Mouse (Mus musculus) intestine, embryonic 14.5 days (tissue): ENCODE measurements at regions not wholly inside any gene's neighbourhood (a gene's known extent, or its start where the extent isn't known, plus 50 kb on each side); places are given as distances from the start of the nearest gene placed in this dataset.
A peak's percentile ranks its signal among the peaks of the same experiment; 100 is the strongest.

Experiments used
- ATAC-seq: fragments of 200-750 bp; cut with Nextera tagmentation; replicated peaks from 2 replicates; pipeline ENCODE4 v1.8.0; 2017; ENCODE audit warnings: low read depth, moderate number of reproducible peaks, moderate TSS enrichment, moderate library complexity; ENCODE audit not compliant: low FRiP score, low TSS enrichment
- DNase-seq: peaks from one replicate; pipeline ENCODE4 v3.0.0-alpha.2; 2018; ENCODE audit warnings: low spot score
- H3K27ac ChIP-seq: fragments of 300-500 bp; sonication (generic); 2 replicates; pipeline ENCODE4 v1.5.1; 2014; ENCODE audit warnings: low read depth, mild to moderate bottlenecking, control low read depth
- H3K27me3 ChIP-seq: fragments of 300-500 bp; sonication (generic); replicated peaks from 2 replicates; pipeline ENCODE4 v1.6.1; 2014; ENCODE audit warnings: low read length, control low read depth; ENCODE audit not compliant: control insufficient read depth, insufficient read depth
- H3K36me3 ChIP-seq: fragments of 300-500 bp; sonication (generic); 2 replicates; pipeline ENCODE4 v1.6.1; 2014; ENCODE audit warnings: low read length, control low read depth; ENCODE audit not compliant: control insufficient read depth, insufficient read depth
- H3K4me1 ChIP-seq: fragments of 300-500 bp; sonication (generic); replicated peaks from 2 replicates; pipeline ENCODE4 v1.6.1; 2014; ENCODE audit warnings: low read length, control low read depth, mixed read lengths; ENCODE audit not compliant: control insufficient read depth, insufficient read depth
- H3K4me2 ChIP-seq: fragments of 300-500 bp; sonication (generic); 2 replicates; pipeline ENCODE4 v1.6.1; 2014; ENCODE audit warnings: low read length
- H3K4me3 ChIP-seq: fragments of 300-500 bp; sonication (generic); 2 replicates; pipeline ENCODE4 v1.5.1; 2014; ENCODE audit warnings: low read depth, low read length, control low read depth, mixed read lengths
- H3K9ac ChIP-seq: fragments of 300-500 bp; sonication (generic); 2 replicates; pipeline ENCODE4 v1.6.1; 2014; ENCODE audit warnings: mild to moderate bottlenecking, low read length
- H3K9me3 ChIP-seq: fragments of 300-500 bp; sonication (generic); 2 replicates; pipeline ENCODE4 v1.6.1; 2016; ENCODE audit warnings: low read length, control low read depth; ENCODE audit not compliant: control insufficient read depth
- WGBS: fragments of 180-500 bp; shearing (Covaris S2); extraction: QIAGEN DNeasy Blood & Tissue Kit; methylation state at CpG from one replicate; pipeline ENCODE4 v1.1.7; 2014; 5-methylcytosine and 5-hydroxymethylcytosine counted together

DNA sequence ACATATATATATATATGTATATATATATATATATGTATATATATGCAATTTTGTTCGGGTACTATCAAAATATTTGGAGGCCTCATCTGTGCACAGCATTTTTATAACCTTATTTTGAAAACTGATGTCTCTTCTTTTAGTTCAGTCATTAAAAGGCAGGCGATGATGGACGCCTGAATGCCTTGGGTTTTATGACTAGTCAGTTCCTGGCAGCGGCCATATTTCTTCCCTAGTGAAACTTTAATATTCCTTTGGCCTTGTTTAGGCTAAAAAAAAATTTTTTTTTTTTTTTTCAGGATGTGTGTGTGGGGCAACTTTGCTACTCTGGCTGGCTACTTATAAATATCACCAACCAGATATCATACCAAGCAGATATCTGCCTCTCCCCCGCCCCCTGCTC, 78.0 kb upstream of the Arid5b start:
- Histone ChIP-seq H3K27me3 (no peaks in the 10 kb centered on the region), H3K4me2 (no peak overlapping the region), H3K27ac (no peak overlapping the region), H3K4me3 (no peak overlapping the region), H3K36me3 (no peaks in the 10 kb centered on the region), H3K9ac (no peak overlapping the region), H3K9me3 (no peaks in the 10 kb centered on the region), H3K4me1 (peaks cover 27% of the 10 kb centered on the region)
- WGBS, result 73% methylated on average over 5 of the region's 5 CpGs
- no peak for DNase-seq
- ATAC-seq, result no peak

DNA sequence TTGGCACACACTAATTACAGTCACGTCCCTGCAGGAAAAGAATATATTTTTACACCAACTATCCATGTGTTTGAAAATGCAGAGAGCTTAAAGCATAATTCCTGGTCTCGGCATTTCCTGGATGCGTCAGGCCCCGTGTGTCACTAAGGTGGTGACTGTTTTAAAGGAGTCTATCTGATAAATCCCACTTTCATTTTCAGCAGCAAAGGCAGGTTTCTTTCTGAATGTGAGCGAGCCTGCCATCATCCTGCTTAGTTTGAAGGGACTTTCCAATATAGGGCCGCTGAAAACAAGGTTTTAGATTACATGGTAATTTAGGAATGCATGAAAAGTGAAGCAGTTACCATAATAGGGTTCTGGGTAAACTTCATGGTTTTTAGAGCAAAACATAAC, 77.5 kb upstream of the Arid5b start:
- ATAC-seq (no peak), DNase-seq (no peak)
- H3K9ac ChIP-seq, result no peak overlapping the region
- peaks cover 27% of the 10 kb centered on the region for H3K4me1 ChIP-seq
- H3K4me2 ChIP-seq, result peak overlapping the region; percentile 21
- 22% methylated on average over 6 of the region's 6 CpGs for WGBS
- no peaks in the 10 kb centered on the region for H3K9me3 ChIP-seq
- H3K36me3 ChIP-seq, result no peaks in the 10 kb centered on the region
- H3K27ac ChIP-seq, result peak overlapping the region; percentile 70
- no peaks in the 10 kb centered on the region for H3K27me3 ChIP-seq
- no peak overlapping the region for H3K4me3 ChIP-seq

DNA sequence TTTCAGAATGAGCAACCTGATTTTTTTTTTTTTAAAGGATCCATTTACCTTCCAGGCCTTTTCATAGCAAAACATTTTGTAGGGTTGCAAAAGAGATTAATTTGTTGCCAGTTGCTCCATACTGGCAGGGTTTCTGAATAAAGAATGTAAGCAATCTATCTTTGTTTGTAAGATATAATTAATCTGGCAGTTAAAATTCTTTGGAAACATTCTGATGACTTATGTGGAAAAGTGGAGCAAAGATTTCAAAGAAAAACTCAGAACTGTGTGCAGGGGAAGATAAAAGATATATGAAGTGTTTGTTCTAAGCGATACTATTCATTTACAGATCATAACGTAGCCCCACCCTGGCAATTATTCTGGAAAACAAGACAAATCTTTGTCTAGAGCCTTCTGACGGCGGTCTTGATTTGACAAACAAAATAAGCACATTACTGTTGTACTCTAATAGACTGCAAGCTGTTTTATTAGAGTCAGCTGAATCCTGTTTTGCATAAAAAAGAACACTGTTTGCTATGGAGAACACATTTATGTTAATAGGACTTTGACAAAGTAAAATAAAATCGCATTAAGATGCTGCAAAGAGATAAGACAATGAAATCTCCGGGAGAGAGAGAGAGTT, 77.0 kb upstream of the Arid5b start:
- H3K4me2 ChIP-seq, result peak overlapping the region; percentile 21; the same call in 1 of the 2 replicates
- no peak for ATAC-seq
- H3K4me1 ChIP-seq, result peaks cover 27% of the 10 kb centered on the region

DNA sequence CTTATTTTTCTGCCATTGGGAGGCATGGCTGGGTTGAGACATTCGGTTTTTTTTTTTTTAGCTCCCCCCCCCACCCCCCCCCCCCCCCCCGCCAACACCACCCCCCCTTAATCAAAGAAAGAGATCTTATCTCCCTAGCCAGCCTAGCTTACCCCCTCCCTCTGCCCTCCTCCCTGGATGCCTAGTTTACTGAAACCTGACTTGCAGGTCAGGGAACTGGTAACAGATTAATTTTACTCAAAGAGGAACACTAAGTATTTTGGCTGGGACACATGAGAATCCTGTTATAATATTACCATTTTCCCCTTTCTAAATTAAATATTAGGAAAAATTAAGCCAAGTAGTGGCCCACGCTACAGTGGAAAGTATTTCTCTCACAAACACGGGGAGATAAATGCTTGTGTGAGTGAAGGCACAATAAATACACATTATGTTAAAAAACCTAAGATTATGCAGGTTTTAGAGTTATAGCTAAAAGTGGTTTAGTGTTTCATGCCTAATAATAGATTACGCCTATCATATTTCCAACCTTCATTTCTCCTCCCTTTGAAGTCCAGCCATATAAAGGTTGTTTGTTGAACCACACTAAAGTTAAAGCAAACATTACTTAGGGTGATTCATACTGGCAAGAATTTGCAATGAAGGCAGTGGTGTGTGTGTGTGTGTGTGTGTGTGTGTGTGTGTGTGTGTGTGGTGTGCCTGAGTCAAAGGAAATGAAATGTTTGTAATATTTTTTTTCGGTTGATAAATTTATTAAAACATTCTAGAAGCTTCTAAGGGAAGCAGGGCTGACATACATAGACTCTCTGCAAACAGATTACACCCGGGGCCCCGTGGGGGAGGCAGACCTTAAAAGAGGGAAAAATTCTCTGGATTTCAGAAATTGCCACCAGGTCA, 76.0 kb upstream of the Arid5b start:
- H3K4me3 ChIP-seq, result no peak overlapping the region
- no peak overlapping the region for H3K9ac ChIP-seq
- no peaks in the 10 kb centered on the region for H3K36me3 ChIP-seq
- H3K4me2 ChIP-seq, result no peak overlapping the region
- H3K27ac ChIP-seq, result peak overlapping the region; percentile 70
- H3K9me3 ChIP-seq, result no peaks in the 10 kb centered on the region
- 8% methylated on average over 7 of the region's 8 CpGs for WGBS
- ATAC-seq, result peak; percentile 56; the same call in 1 of the 2 replicates
- peak; percentile 61 for DNase-seq
- H3K4me1 ChIP-seq, result peaks cover 27% of the 10 kb centered on the region
- H3K27me3 ChIP-seq, result no peaks in the 10 kb centered on the region

More for the DNA sequence above, 77.0 kb upstream of the Arid5b start:
- Histone ChIP-seq H3K9ac (0 out of 2 replicates have a peak overlapping the region, but pooled peaks have one; percentile 16), H3K27me3 (no peaks in the 10 kb centered on the region), H3K4me3 (no peak overlapping the region), H3K9me3 (no peaks in the 10 kb centered on the region), H3K36me3 (no peaks in the 10 kb centered on the region), H3K27ac (peak overlapping the region; percentile 70; the same call in 1 of the 2 replicates)
- DNase-seq, result no peak
- 29% methylated on average over 6 of the region's 6 CpGs for WGBS

DNA sequence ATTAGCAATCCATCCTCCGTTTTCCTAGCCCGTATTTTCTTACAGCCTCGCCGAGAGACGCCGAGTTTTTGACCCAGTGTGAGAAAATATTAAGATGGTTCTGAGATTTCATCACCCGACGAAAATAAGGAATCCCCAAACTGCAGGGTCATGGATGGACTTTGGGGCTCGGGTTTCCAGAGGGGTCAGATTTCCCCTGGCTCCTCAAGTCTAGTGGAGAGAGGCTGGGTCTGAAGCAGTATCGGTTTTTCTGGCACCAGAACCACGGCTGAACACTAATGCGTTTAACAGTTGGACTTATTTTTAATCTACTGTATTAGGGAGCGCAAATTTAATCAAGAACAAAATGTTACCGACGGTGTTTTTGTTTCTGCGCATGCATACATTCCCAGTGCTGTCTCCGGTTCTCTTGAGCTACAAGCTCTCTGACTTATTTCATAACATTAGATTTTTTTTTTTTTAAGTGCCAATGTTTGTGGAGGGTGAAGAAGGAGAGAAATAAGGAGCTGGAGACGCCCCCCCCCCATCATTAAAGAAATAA, 75.2 kb upstream of the Arid5b start:
- WGBS, result 51% methylated on average over 18 of the region's 18 CpGs
- Histone ChIP-seq H3K36me3 (no peaks in the 10 kb centered on the region), H3K4me1 (peaks cover 27% of the 10 kb centered on the region), H3K27ac (peak overlapping the region; percentile 57; the same call in 1 of the 2 replicates), H3K4me3 (no peak overlapping the region), H3K9me3 (no peaks in the 10 kb centered on the region), H3K27me3 (no peaks in the 10 kb centered on the region), H3K4me2 (peak overlapping the region; percentile 23; the same call in 1 of the 2 replicates), H3K9ac (no peak overlapping the region)
- ATAC-seq (no peak), DNase-seq (peak; percentile 50)

DNA sequence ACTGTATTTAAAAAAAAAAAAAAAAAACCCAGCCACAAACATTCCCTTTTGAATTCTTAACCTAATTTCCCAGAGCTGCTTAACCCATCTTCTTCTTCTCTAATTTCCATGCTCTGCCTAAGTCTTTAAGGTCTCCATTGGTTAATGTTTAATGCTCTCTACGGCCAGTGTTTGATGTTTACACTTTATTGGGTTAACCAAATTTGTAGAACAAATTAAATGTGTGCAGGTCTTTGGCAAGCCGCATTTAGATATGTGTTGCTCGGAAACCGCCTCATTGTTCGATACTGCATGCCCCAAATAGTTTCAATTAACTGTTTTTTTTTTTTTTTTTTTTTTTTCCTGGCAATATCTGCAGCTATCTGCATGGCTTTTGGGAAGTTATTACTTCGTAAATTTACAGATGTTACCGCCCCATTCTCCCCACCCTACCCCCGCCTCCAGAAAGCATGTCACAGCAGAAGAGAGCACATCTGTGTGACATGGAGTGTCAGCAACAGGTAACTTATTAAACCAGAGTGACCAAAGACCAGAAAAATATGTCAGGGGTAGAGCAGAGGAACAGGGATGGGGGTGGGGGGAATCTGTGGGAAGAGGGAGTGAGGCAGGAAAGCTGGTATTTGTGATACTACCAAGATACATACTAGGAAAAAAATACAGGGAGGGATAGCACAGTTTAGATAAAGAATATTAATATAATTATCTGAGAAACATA, 73.5 kb upstream of the Arid5b start:
- DNase-seq, result peak; percentile 40
- no peak overlapping the region for H3K9ac ChIP-seq
- no peak overlapping the region for H3K4me2 ChIP-seq
- H3K27me3 ChIP-seq, result no peaks in the 10 kb centered on the region
- 0 out of 2 replicates have a peak, but pooled peaks have one; percentile 44 for ATAC-seq
- no peak overlapping the region for H3K27ac ChIP-seq
- H3K4me1 ChIP-seq, result peaks cover 27% of the 10 kb centered on the region
- WGBS, result 57% methylated on average over 8 of the region's 8 CpGs
- no peaks in the 10 kb centered on the region for H3K36me3 ChIP-seq
- no peaks in the 10 kb centered on the region for H3K9me3 ChIP-seq
- no peak overlapping the region for H3K4me3 ChIP-seq

DNA sequence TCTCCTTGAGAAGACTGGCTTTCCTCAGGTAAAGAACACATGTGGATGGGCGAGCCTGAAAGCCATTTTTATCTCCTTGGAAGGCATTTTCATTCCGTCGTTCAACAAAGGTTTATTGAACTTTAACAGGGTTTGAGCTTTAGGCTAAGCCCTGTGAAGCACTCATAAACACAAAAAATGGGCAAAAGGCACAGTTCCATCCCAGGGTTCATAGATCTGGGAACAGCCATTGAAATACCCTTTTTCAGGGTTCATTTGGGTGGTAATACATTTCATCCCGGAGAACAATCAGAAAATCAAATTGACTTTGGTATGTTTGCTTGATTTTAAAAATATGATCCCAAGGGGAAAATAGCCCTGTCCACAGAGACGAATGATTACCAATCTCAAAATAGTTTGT, 72.9 kb upstream of the Arid5b start:
- WGBS, result 67% methylated on average over 5 of the region's 5 CpGs
- H3K9ac ChIP-seq, result no peak overlapping the region
- no peak overlapping the region for H3K4me2 ChIP-seq
- no peaks in the 10 kb centered on the region for H3K36me3 ChIP-seq
- peaks cover 28% of the 10 kb centered on the region for H3K4me1 ChIP-seq
- DNase-seq (peak; percentile 38), ATAC-seq (no peak)
- H3K4me3 ChIP-seq, result no peak overlapping the region
- no peak overlapping the region for H3K27ac ChIP-seq
- no peaks in the 10 kb centered on the region for H3K9me3 ChIP-seq
- H3K27me3 ChIP-seq, result no peaks in the 10 kb centered on the region

DNA sequence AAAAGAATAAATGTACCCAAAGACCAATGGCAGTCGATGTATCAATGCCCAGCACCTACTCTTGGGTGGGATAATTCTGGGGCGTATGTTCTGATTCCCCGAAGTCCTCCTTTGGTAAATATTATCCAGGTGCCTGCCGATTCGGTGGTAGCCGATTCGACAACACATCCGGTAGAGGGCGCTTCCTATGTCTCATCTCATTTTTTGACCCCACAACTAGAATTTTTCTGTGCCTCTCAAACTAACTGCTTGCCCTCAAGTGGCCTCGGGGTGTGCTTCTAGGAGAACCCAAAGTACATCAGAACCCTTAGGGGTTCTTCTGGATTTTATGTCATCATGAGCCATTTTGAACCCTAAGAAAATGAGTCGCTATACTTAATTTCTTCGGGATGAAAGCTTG, 72.3 kb upstream of the Arid5b start:
- 87% methylated on average over 12 of the region's 12 CpGs for WGBS

More for the DNA sequence above, 72.3 kb upstream of the Arid5b start:
- Histone ChIP-seq H3K27ac (no peak overlapping the region), H3K27me3 (no peaks in the 10 kb centered on the region), H3K9me3 (no peaks in the 10 kb centered on the region), H3K9ac (no peak overlapping the region), H3K4me3 (no peak overlapping the region), H3K4me2 (no peak overlapping the region), H3K4me1 (peaks cover 29% of the 10 kb centered on the region), H3K36me3 (no peaks in the 10 kb centered on the region)
- ATAC-seq (no peak), DNase-seq (peak; percentile 18)
